Mouse (Mus musculus) midbrain, embryonic 13.5 days (tissue): ENCODE results near the gene Gtpbp1. TPM values are rescaled to one million over a fixed set of nuclear protein-coding genes. Genes with fewer than 3 reads are reported as not detected.

Experiments used
- ATAC-seq: fragments of 200-750 bp; cut with Nextera tagmentation; 2 replicates; pipeline ENCODE4 v1.8.0; 2017; ENCODE audit warnings: mild to moderate bottlenecking, moderate TSS enrichment, moderate library complexity
- H3K27ac ChIP-seq: fragments of 300-500 bp; sonication (generic); 2 replicates; pipeline ENCODE4 v1.5.1; 2015; ENCODE audit warnings: inconsistent platforms, mild to moderate bottlenecking, moderate library complexity
- H3K27me3 ChIP-seq: fragments of 300-500 bp; sonication (generic); 2 replicates; pipeline ENCODE4 v1.6.1; 2015; ENCODE audit warnings: mild to moderate bottlenecking, inconsistent platforms
- H3K36me3 ChIP-seq: fragments of 300-500 bp; sonication (generic); 2 replicates; pipeline ENCODE4 v1.6.1; 2015; ENCODE audit warnings: mild to moderate bottlenecking, inconsistent platforms
- H3K4me1 ChIP-seq: fragments of 300-500 bp; sonication (generic); replicated peaks from 2 replicates; pipeline ENCODE4 v1.6.1; 2015; ENCODE audit warnings: inconsistent platforms
- H3K4me2 ChIP-seq: fragments of 300-500 bp; sonication (generic); replicated peaks from 2 replicates; pipeline ENCODE4 v1.6.1; 2015; ENCODE audit warnings: moderate library complexity, mild to moderate bottlenecking, inconsistent platforms
- H3K4me3 ChIP-seq: fragments of 300-500 bp; sonication (generic); replicated peaks from 2 replicates; pipeline ENCODE4 v1.5.1; 2015; ENCODE audit warnings: mild to moderate bottlenecking, inconsistent platforms
- H3K9ac ChIP-seq: fragments of 300-500 bp; sonication (generic); replicated peaks from 2 replicates; pipeline ENCODE4 v1.6.1; 2015; ENCODE audit warnings: mild to moderate bottlenecking, inconsistent platforms
- H3K9me3 ChIP-seq: fragments of 300-500 bp; sonication (generic); 2 replicates; pipeline ENCODE4 v1.6.1; 2016; ENCODE audit warnings: mild to moderate bottlenecking, inconsistent platforms
- WGBS: fragments of 180-500 bp; shearing (Covaris S2); methylation state at CpG from one replicate; pipeline ENCODE4 v1.1.7; 2015; 5-methylcytosine and 5-hydroxymethylcytosine counted together
- polyA plus RNA-seq: library from polyadenylated mRNA; unstranded; fragments of >200 nt; fragmentation: Nextera tagmentation; extraction: Ambion mirVana; gene quantifications from 2 replicates; pipeline ENCODE4 v1.2.1, GENCODE M21; 2015

The Gtpbp1 gene
- polyA plus RNA-seq, 1 experiment from 2014 or later: 49.1 TPM

- Histone ChIP-seq H3K4me1 (peaks cover 3% of the 10 kb centered on the region), H3K4me2 (no peak overlapping the region), H3K9ac (no peak overlapping the region), H3K36me3 (no peaks in the 10 kb centered on the region), H3K27ac (no peak overlapping the region), H3K27me3 (no peaks in the 10 kb centered on the region), H3K9me3 (no peaks in the 10 kb centered on the region), H3K4me3 (no peak overlapping the region)
- ATAC-seq: peak; percentile 43
- 45% methylated on average over 11 of the region's 11 CpGs for WGBS
Observed at GRCm38 (mm10) chr15:79747998-79748397, 57.4 kb downstream of the Gtpbp1 start.

DNA sequence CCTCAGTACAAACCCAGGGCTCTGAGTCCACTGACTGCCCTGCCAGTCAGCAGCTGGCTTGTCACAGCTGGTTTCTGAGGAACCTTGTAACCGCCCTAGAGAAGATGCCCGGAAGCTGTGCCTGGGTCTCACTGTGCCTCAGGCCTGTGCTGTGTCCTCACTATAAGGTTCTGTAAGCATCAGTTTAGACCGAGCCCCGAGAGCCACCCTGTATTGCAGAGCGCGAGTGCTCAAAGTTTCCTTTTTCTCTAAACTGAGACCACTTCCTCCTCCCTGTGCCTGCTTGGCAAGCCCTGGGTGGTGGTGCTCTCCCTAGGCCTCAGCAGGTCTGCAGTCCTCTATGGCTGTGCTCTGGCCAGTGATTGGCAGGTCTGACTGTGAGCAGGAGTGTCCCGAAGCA lies 58.5 kb downstream of the Gtpbp1 start:
- Histone ChIP-seq H3K4me1 (0 out of 2 replicates have a peak, but pooled peaks cover 5% of the 10 kb centered on the region), H3K27ac (no peak overlapping the region), H3K9ac (no peak overlapping the region), H3K4me3 (no peak overlapping the region), H3K36me3 (no peaks in the 10 kb centered on the region), H3K27me3 (no peaks in the 10 kb centered on the region), H3K9me3 (no peaks in the 10 kb centered on the region), H3K4me2 (no peak overlapping the region)
- no peak for ATAC-seq
- WGBS: 95% methylated on average over 7 of the region's 7 CpGs

- Histone ChIP-seq H3K4me2 (no peak overlapping the region), H3K4me3 (no peak overlapping the region), H3K9me3 (no peaks in the 10 kb centered on the region), H3K36me3 (no peaks in the 10 kb centered on the region), H3K4me1 (0 out of 2 replicates have a peak, but pooled peaks cover 5% of the 10 kb centered on the region), H3K27me3 (no peaks in the 10 kb centered on the region), H3K27ac (no peak overlapping the region), H3K9ac (no peak overlapping the region)
- no peak for ATAC-seq
- WGBS: 86% methylated on average over 8 of the region's 8 CpGs
Observed at GRCm38 (mm10) chr15:79750266-79750665, 59.6 kb downstream of the Gtpbp1 start.

GRCm38 (mm10) chr15:79751772-79752171 lies 61.1 kb downstream of the Gtpbp1 start:
- Histone ChIP-seq H3K9ac (no peak overlapping the region), H3K36me3 (no peaks in the 10 kb centered on the region), H3K9me3 (no peaks in the 10 kb centered on the region), H3K4me2 (no peak overlapping the region), H3K4me1 (peaks cover 14% of the 10 kb centered on the region), H3K4me3 (no peak overlapping the region), H3K27ac (no peak overlapping the region), H3K27me3 (no peaks in the 10 kb centered on the region)
- ATAC-seq: no peak
- 82% methylated on average over 17 of the region's 17 CpGs for WGBS

DNA sequence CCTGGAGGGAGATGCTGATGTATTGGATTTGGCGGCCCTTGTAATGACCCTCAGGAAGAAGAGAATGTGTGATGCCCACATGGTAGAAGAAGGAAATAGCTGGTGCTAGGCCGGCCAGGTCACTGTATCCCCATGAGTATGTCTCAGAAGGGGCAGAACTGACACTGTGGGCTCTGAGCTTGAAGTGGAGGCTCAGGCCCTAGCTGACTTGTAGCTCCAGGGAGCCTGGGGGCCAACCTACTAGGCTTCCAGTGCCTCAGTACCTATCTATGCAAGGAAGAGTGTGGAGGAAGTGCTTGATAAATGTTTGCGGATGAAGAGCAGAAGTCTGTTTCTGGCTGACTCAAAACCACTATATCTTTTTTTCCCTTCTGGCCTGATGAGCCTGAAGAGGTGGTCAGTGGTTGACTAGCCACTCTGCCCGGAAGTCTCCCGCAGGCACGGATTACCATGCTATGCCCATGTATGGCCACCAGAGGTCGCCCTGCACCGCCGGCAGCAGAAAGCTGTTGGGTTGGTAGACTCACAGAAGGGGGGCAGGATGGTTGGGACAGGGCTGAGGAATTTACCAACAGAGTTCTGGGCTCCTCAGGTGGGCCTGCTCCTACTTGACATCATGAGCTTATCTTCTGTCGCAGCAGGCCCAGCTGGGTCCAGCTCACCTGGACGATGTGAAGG lies 62.2 kb downstream of the Gtpbp1 start:
- Histone ChIP-seq H3K36me3 (no peaks in the 10 kb centered on the region), H3K4me2 (no peak overlapping the region), H3K4me3 (no peak overlapping the region), H3K27me3 (no peaks in the 10 kb centered on the region), H3K9me3 (no peaks in the 10 kb centered on the region), H3K27ac (no peak overlapping the region), H3K4me1 (peaks cover 15% of the 10 kb centered on the region), H3K9ac (no peak overlapping the region)
- ATAC-seq: peak; percentile 63
- WGBS: 22% methylated on average over 11 of the region's 11 CpGs

GRCm38 (mm10) chr15:79753420-79753752 lies 62.7 kb downstream of the Gtpbp1 start:
- peaks cover 15% of the 10 kb centered on the region for H3K4me1 ChIP-seq
- 92% methylated on average over 3 of the region's 3 CpGs for WGBS
- H3K36me3 ChIP-seq: no peaks in the 10 kb centered on the region
- H3K27ac ChIP-seq: no peak overlapping the region
- no peak overlapping the region for H3K4me2 ChIP-seq
- H3K9me3 ChIP-seq: no peaks in the 10 kb centered on the region
- no peak overlapping the region for H3K4me3 ChIP-seq
- no peak; the same call in 1 of the 2 replicates for ATAC-seq
- H3K27me3 ChIP-seq: no peaks in the 10 kb centered on the region
- no peak overlapping the region for H3K9ac ChIP-seq

GRCm38 (mm10) chr15:79753873-79754272 lies 63.2 kb downstream of the Gtpbp1 start:
- WGBS: 59% methylated on average over 4 of the region's 4 CpGs
- ATAC-seq: no peak
- Histone ChIP-seq H3K27me3 (no peaks in the 10 kb centered on the region), H3K36me3 (no peaks in the 10 kb centered on the region), H3K4me1 (peaks cover 15% of the 10 kb centered on the region), H3K9me3 (no peaks in the 10 kb centered on the region), H3K4me3 (no peak overlapping the region), H3K4me2 (no peak overlapping the region), H3K27ac (no peak overlapping the region), H3K9ac (peak overlapping the region; percentile 28; the same call in 1 of the 2 replicates)

- Histone ChIP-seq H3K9ac (no peak overlapping the region), H3K4me1 (peaks cover 15% of the 10 kb centered on the region), H3K36me3 (no peaks in the 10 kb centered on the region), H3K27ac (no peak overlapping the region; the same call in 1 of the 2 replicates), H3K9me3 (no peaks in the 10 kb centered on the region), H3K27me3 (no peaks in the 10 kb centered on the region), H3K4me2 (no peak overlapping the region), H3K4me3 (no peak overlapping the region)
- no peak for ATAC-seq
- WGBS: 91% methylated on average over 4 of the region's 4 CpGs
Observed at GRCm38 (mm10) chr15:79755176-79755575, 64.5 kb downstream of the Gtpbp1 start.

- peak overlapping the region; percentile 60 for H3K27ac ChIP-seq
- peaks cover 7% of the 10 kb centered on the region for H3K36me3 ChIP-seq
- no peak for ATAC-seq
- WGBS: 52% methylated on average over 8 of the region's 8 CpGs
- no peak overlapping the region for H3K4me2 ChIP-seq
- H3K4me3 ChIP-seq: no peak overlapping the region
- H3K9me3 ChIP-seq: no peaks in the 10 kb centered on the region
- H3K4me1 ChIP-seq: peaks cover 15% of the 10 kb centered on the region
- H3K27me3 ChIP-seq: no peaks in the 10 kb centered on the region
- no peak overlapping the region for H3K9ac ChIP-seq
Observed at GRCm38 (mm10) chr15:79755977-79756625, 65.5 kb downstream of the Gtpbp1 start.

DNA sequence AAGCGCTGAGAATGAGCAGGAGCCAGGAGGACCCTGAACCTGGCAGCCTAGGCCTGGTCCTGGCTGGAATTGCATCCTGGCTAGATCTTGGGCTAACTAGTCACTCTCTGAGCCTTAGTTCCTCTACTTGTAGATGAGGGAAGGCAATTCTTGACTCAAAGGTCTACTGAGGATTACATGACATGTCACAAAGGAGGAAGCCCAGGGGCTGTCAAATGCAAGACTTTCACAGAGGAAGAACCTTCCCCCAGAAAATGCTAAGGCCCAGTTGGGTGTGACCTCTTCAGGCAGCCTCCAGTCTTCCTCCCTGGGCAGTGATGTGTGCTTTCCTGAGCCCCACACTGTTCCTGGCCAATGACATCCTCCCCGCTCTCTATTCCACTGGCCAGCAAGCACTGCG lies 66.5 kb downstream of the Gtpbp1 start:
- no peak overlapping the region for H3K4me2 ChIP-seq
- H3K36me3 ChIP-seq: peaks cover 17% of the 10 kb centered on the region
- H3K27me3 ChIP-seq: no peaks in the 10 kb centered on the region
- 95% methylated on average over 3 of the region's 3 CpGs for WGBS
- H3K4me1 ChIP-seq: peaks cover 15% of the 10 kb centered on the region
- ATAC-seq: no peak
- no peak overlapping the region for H3K4me3 ChIP-seq
- no peak overlapping the region for H3K9ac ChIP-seq
- no peak overlapping the region for H3K27ac ChIP-seq
- no peaks in the 10 kb centered on the region for H3K9me3 ChIP-seq

GRCm38 (mm10) chr15:79760956-79761355 lies 70.3 kb downstream of the Gtpbp1 start:
- Histone ChIP-seq H3K4me2 (no peak overlapping the region), H3K4me1 (peaks cover 10% of the 10 kb centered on the region), H3K36me3 (peaks cover 50% of the 10 kb centered on the region), H3K4me3 (no peak overlapping the region), H3K9me3 (no peaks in the 10 kb centered on the region), H3K9ac (no peak overlapping the region), H3K27ac (no peak overlapping the region), H3K27me3 (no peaks in the 10 kb centered on the region)
- 81% methylated on average over 6 of the region's 6 CpGs for WGBS
- ATAC-seq: no peak

DNA sequence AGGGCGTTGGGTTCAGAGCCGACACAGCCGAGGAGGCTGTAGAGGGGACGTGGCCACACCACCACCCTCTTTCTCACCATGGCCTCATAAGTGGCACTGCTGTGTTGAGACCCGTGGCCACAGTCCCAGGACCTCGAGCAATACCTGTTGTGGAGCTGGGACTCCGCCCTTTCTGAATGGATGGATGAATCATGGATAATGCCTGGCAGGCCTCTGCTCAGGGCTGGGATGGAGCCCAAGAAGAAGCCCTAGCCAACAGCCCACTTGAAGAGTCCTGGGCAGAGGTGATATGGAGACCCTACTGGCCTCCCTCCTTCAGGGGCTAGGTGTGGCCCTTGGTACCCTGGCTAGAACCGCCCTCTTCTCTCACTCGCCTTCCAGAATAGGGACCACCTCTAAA lies 72.4 kb downstream of the Gtpbp1 start:
- Histone ChIP-seq H3K9me3 (no peaks in the 10 kb centered on the region), H3K4me3 (no peak overlapping the region), H3K36me3 (peaks cover 50% of the 10 kb centered on the region), H3K27ac (no peak overlapping the region), H3K9ac (no peak overlapping the region), H3K27me3 (no peaks in the 10 kb centered on the region), H3K4me2 (no peak overlapping the region), H3K4me1 (no peaks in the 10 kb centered on the region)
- 93% methylated on average over 9 of the region's 9 CpGs for WGBS
- no peak for ATAC-seq
